Mouse (Mus musculus) CH12.LX (cell line): ENCODE results near the gene Tnnt1. TPM values are rescaled to one million over a fixed set of nuclear protein-coding genes. Genes with fewer than 3 reads are reported as not detected.

Source experiments
- DNase-seq: peaks from one replicate; pipeline ENCODE4 v3.0.0-alpha.2; 2013; ENCODE audit errors: extremely low read depth
- H3K27ac ChIP-seq: 2 replicates; pipeline ENCODE4 v1.5.1; 2012; ENCODE audit warnings: low read depth, mild to moderate bottlenecking, control low read depth, moderate library complexity; ENCODE audit not compliant: insufficient read depth
- H3K27me3 ChIP-seq: replicated peaks from 2 replicates; pipeline ENCODE3; 2012; ENCODE audit warnings: inconsistent platforms
- H3K36me3 ChIP-seq, 2 experiments: replicated peaks in 1 of 2; 2 replicates each; pipeline versions ENCODE3 to v1.6.1; 2012; ENCODE audit warnings: inconsistent platforms in 1 of 2, low read length in 1 of 2, mild to moderate bottlenecking in 1 of 2, mixed read lengths in 1 of 2, moderate library complexity in 1 of 2; ENCODE audit not compliant: control insufficient read depth in 1 of 2, insufficient read depth in 1 of 2
- H3K4me1 ChIP-seq, 2 experiments: 2 replicates each; pipeline ENCODE4 v1.6.1; 2012; ENCODE audit warnings: inconsistent platforms in 1 of 2, moderate library complexity in 1 of 2; ENCODE audit not compliant: insufficient read depth in 2 of 2, control insufficient read depth in 1 of 2
- H3K4me2 ChIP-seq: 2 replicates; pipeline ENCODE4 v1.6.1; 2012; ENCODE audit warnings: low read depth, mild to moderate bottlenecking, control low read depth; ENCODE audit not compliant: poor library complexity, insufficient read depth, severe bottlenecking
- H3K4me3 ChIP-seq, 3 experiments: fragments of 150-350 bp in 1 of 3; sonication (generic) in 1 of 3; replicated peaks in 1 of 3; 2 replicates each; pipeline versions ENCODE3 to v1.5.1; 2011 to 2012; ENCODE audit warnings: low read depth in 2 of 3, low read length in 2 of 3, mild to moderate bottlenecking in 2 of 3, moderate library complexity in 2 of 3, control low read depth in 1 of 3, improper control_type of control experiment in 1 of 3, inconsistent platforms in 1 of 3, mixed read lengths in 1 of 3; ENCODE audit not compliant: poor library complexity in 1 of 3
- H3K79me2 ChIP-seq: replicated peaks from 2 replicates; pipeline ENCODE4 v1.6.1; 2012; ENCODE audit warnings: mild to moderate bottlenecking, moderate library complexity; ENCODE audit not compliant: control insufficient read depth, poor library complexity, insufficient read depth, severe bottlenecking; ENCODE audit errors: extremely low read depth
- H3K9ac ChIP-seq: 2 replicates; pipeline ENCODE4 v1.6.1; 2012; ENCODE audit warnings: low read depth, mild to moderate bottlenecking, control low read depth, moderate library complexity; ENCODE audit not compliant: insufficient read depth
- H3K9me3 ChIP-seq: replicated peaks from 2 replicates; pipeline ENCODE3; 2012; ENCODE audit warnings: low read length, inconsistent platforms, mixed read lengths
- BHLHE40 ChIP-seq: IDR thresholded peaks from 2 replicates; pipeline ENCODE4 v1.6.1; 2011; ENCODE audit warnings: mild to moderate bottlenecking, low read depth, low read length, improper control_type of control experiment
- CHD1 ChIP-seq: IDR thresholded peaks from 2 replicates; pipeline ENCODE4 v1.6.1; 2012; ENCODE audit warnings: low read depth, low read length, improper control_type of control experiment, inconsistent platforms
- CHD2 ChIP-seq: IDR thresholded peaks from 2 replicates; pipeline ENCODE4 v1.6.1; 2011; ENCODE audit warnings: low read length, improper control_type of control experiment
- CTCF ChIP-seq, 2 experiments: IDR thresholded peaks in 1 of 2; conservative IDR thresholded peaks in 1 of 2; 2 replicates each; pipeline ENCODE4 v1.5.1; 2011 to 2012; ENCODE audit warnings: low read depth in 2 of 2, low read length in 2 of 2, improper control_type of control experiment in 1 of 2, inconsistent platforms in 1 of 2, mild to moderate bottlenecking in 1 of 2, moderate library complexity in 1 of 2
- E2F4 ChIP-seq: IDR thresholded peaks from 2 replicates; pipeline ENCODE4 v1.6.1; 2011; ENCODE audit warnings: low read depth, low read length, improper control_type of control experiment; ENCODE audit not compliant: insufficient replicate concordance
- ELF1 ChIP-seq: IDR thresholded peaks from 2 replicates; pipeline ENCODE4 v1.6.1; 2014; ENCODE audit warnings: low read depth, mild to moderate bottlenecking, inconsistent platforms, low read length, improper control_type of control experiment
- EP300 ChIP-seq: IDR thresholded peaks from 2 replicates; pipeline ENCODE4 v1.6.1; 2011; ENCODE audit warnings: low read length, improper control_type of control experiment
- ETS1 ChIP-seq: conservative IDR thresholded peaks from 2 replicates; pipeline ENCODE4 v1.6.1; 2012; ENCODE audit warnings: low read depth, mild to moderate bottlenecking, inconsistent platforms, low read length, improper control_type of control experiment, moderate library complexity
- HCFC1 ChIP-seq: IDR thresholded peaks from 2 replicates; pipeline ENCODE4 v1.6.1; 2012; ENCODE audit warnings: low read depth, mild to moderate bottlenecking, inconsistent platforms, low read length, improper control_type of control experiment
- IRF4 ChIP-seq: IDR thresholded peaks from 2 replicates; pipeline ENCODE4 v1.6.1; 2014; ENCODE audit warnings: low read depth, mild to moderate bottlenecking, inconsistent platforms, low read length, improper control_type of control experiment
- JUND ChIP-seq: conservative IDR thresholded peaks from 2 replicates; pipeline ENCODE4 v1.6.1; 2011; ENCODE audit warnings: low read depth, low read length, improper control_type of control experiment
- MAFK ChIP-seq: IDR thresholded peaks from 2 replicates; pipeline ENCODE4 v1.6.1; 2011; ENCODE audit warnings: low read length, improper control_type of control experiment; ENCODE audit not compliant: insufficient replicate concordance
- MAX ChIP-seq: IDR thresholded peaks from 2 replicates; pipeline ENCODE4 v1.6.1; 2011; ENCODE audit warnings: low read length, improper control_type of control experiment
- MAZ ChIP-seq: IDR thresholded peaks from 2 replicates; pipeline ENCODE4 v1.6.1; 2012; ENCODE audit warnings: low read depth, mild to moderate bottlenecking, inconsistent platforms, low read length, improper control_type of control experiment, moderate library complexity
- MEF2A ChIP-seq: IDR thresholded peaks from 2 replicates; pipeline ENCODE4 v1.6.1; 2014; ENCODE audit warnings: low read depth, mild to moderate bottlenecking, inconsistent platforms, low read length, improper control_type of control experiment, borderline replicate concordance
- MXI1 ChIP-seq: IDR thresholded peaks from 2 replicates; pipeline ENCODE4 v1.6.1; 2011; ENCODE audit warnings: mild to moderate bottlenecking, low read depth, low read length, improper control_type of control experiment
- MYC ChIP-seq: IDR thresholded peaks from 2 replicates; pipeline ENCODE4 v1.6.1; 2011; ENCODE audit warnings: low read depth, mild to moderate bottlenecking, improper control_type of control experiment, low read length
- NELFE ChIP-seq: IDR thresholded peaks from 2 replicates; pipeline ENCODE4 v1.6.1; 2011; ENCODE audit warnings: low read depth, low read length, improper control_type of control experiment
- PAX5 ChIP-seq: IDR thresholded peaks from 2 replicates; pipeline ENCODE4 v1.6.1; 2012; ENCODE audit warnings: low read length, inconsistent platforms, mixed read lengths
- POLR2A ChIP-seq: IDR thresholded peaks from 2 replicates; pipeline ENCODE4 v1.6.1; 2011; ENCODE audit warnings: low read depth, mild to moderate bottlenecking, improper control_type of control experiment, low read length
- POLR2AphosphoS2 ChIP-seq: IDR thresholded peaks from 2 replicates; pipeline ENCODE4 v1.6.1; 2011; ENCODE audit warnings: low read depth, low read length, improper control_type of control experiment
- SMC3 ChIP-seq: IDR thresholded peaks from 2 replicates; pipeline ENCODE4 v1.6.1; 2011; ENCODE audit warnings: low read depth, low read length, improper control_type of control experiment
- TCF12 ChIP-seq: IDR thresholded peaks from 2 replicates; pipeline ENCODE4 v1.6.1; 2014; ENCODE audit warnings: low read depth, mild to moderate bottlenecking, inconsistent platforms, low read length, improper control_type of control experiment
- USF1 ChIP-seq: IDR thresholded peaks from 2 replicates; pipeline ENCODE4 v1.6.1; 2014; ENCODE audit warnings: low read depth, mild to moderate bottlenecking, inconsistent platforms, low read length, improper control_type of control experiment
- ZKSCAN1 ChIP-seq: IDR thresholded peaks from 2 replicates; pipeline ENCODE4 v1.6.1; 2012; ENCODE audit warnings: low read depth, inconsistent platforms, low read length, improper control_type of control experiment, borderline replicate concordance
- ZNF384 ChIP-seq: IDR thresholded peaks from 2 replicates; pipeline ENCODE4 v1.6.1; 2012; ENCODE audit warnings: low read depth, low read length, improper control_type of control experiment, inconsistent platforms
- dilution Hi-C: fragments of 300-500 bp; cut with MboI; formaldehyde crosslinking; loops from 2 replicates; pipeline ENCODE4 v1.14.3; 2020; ENCODE audit warnings: low sequenced_read_pairs; ENCODE audit not compliant: extremely low pct_unique_long_range_greater_than_20kb, extremely low pct_ligation_motif_present
- in situ Hi-C: fragments of 300-500 bp; cut with MboI; formaldehyde crosslinking; loops from 3 replicates; pipeline ENCODE4 v1.14.3; 2019; ENCODE audit warnings: low sequenced_read_pairs, low pct_ligation_motif_present, low pct_unique_long_range_greater_than_20kb, mixed read lengths
- polyA plus RNA-seq: library from polyadenylated mRNA; unstranded; fragments of >175 nt; gene quantifications from 2 replicates; pipeline ENCODE4 v1.2.1, GENCODE M21; 2012; ENCODE audit warnings: low read depth; ENCODE audit not compliant: insufficient read length
- total RNA-seq, 2 experiments: library from RNA; depleted of rRNA; stranded (reverse); fragments of 300-350 nt in 1 of 2; fragments of >200 nt in 1 of 2; gene quantifications; 2 replicates each; pipeline ENCODE4 v1.2.3; 2012 to 2014

Tnnt1 gene
- total and polyA plus RNA-seq, 3 experiments: 0.30 to 0.36 TPM; not detected in 1

GRCm38 (mm10) chr7:4504646-4505435 is 11.3 kb downstream of the Tnnt1 start:
- Histone ChIP-seq H3K36me3 (peaks cover 0 to under 1% of the 10 kb centered on the region in 2 experiments), H3K9me3 (no peaks in the 10 kb centered on the region), H3K79me2 (peaks cover 15% of the 10 kb centered on the region), H3K9ac (peak overlapping the region; percentile 70), H3K27me3 (no peaks in the 10 kb centered on the region), H3K4me2 (peak overlapping the region; percentile 80), H3K27ac (peak overlapping the region; percentile 97), H3K4me3 (peak overlapping the region in 1 of 3 experiments; percentile 36), H3K4me1 (peaks cover 24 to 39% of the 10 kb centered on the region in 2 experiments)
- dilution Hi-C loops (no loop called here), in situ Hi-C loops (no loop called here)
- peak; percentile 92 for DNase-seq
- peak; percentile 69 for TF ChIP-seq CHD2
- TF ChIP-seq MYC: no peak
- TF ChIP-seq CTCF (conservative IDR thresholded peaks at IDR 0.05 in 1 of 2, IDR thresholded peaks at IDR 0.05 in 1 of 2; ENCODE audit: low read depth in 2 of 2, low read length in 2 of 2): no peak
- no peak for TF ChIP-seq CHD1
- peak; percentile 60; the same call in 1 of the 2 replicates for TF ChIP-seq MAZ
- TF ChIP-seq ELF1: peak; percentile 81
- no peak for TF ChIP-seq USF1
- no peak for TF ChIP-seq JUND
- peak; percentile 64 for TF ChIP-seq ETS1
- TF ChIP-seq MEF2A: 0 out of 2 replicates have a peak, but pooled peaks have one; percentile 57
- TF ChIP-seq SMC3: no peak
- no peak for TF ChIP-seq POLR2AphosphoS2
- no peak for TF ChIP-seq MXI1
- peak; percentile 34; the same call in 1 of the 2 replicates for TF ChIP-seq ZNF384
- TF ChIP-seq NELFE: peak; percentile 8; the same call in 1 of the 2 replicates
- TF ChIP-seq MAX: no peak
- TF ChIP-seq PAX5: no peak
- TF ChIP-seq MAFK: peak; percentile 82
- TF ChIP-seq BHLHE40: no peak
- peak; percentile 57 for TF ChIP-seq IRF4
- peak; percentile 57 for TF ChIP-seq HCFC1
- peak; percentile 35; the same call in 1 of the 2 replicates for TF ChIP-seq POLR2A
- no peak for TF ChIP-seq E2F4
- TF ChIP-seq TCF12: peak; percentile 45; the same call in 1 of the 2 replicates
- TF ChIP-seq ZKSCAN1: no peak
- TF ChIP-seq EP300: 0 out of 2 replicates have a peak, but pooled peaks have one; percentile 9
